Mouse (Mus musculus): ENCODE measurements around the gene Iqub. TPM values are rescaled to one million over a fixed set of nuclear protein-coding genes. Genes with fewer than 3 reads are reported as not detected.

Gene Iqub
- polyA plus RNA-seq, 1 experiment from 2014 or later: 2.0 TPM

DNA sequence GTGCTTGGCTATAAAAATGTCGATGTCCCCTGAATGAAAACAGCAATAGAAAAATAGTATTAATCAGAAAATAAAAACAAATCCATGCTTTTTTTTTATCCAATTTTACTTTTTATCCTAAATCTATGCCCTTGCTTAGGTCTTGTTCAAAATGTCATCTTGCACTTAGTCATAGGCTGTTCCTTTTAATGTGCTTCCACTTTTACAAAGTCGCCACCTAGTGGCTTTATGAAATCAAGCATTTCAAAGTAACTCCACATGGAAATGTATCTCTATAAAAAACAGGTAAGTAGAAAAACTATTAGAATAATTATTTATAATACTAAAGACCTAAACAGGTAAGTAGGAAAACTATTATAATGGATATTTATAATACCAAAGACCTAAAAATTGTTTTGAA is 1.3 kb upstream of the Iqub start:
- ATAC-seq (peak; percentile 60; the same call in 1 of the 2 replicates), DNase-seq (ENCODE audit: low spot score) (peak; percentile 81)
- Histone ChIP-seq H3K4me1 (ENCODE audit: control insufficient read depth, insufficient read depth, low read length) (peaks cover 7% of the 10 kb centered on the region), H3K27ac (ENCODE audit: low read depth, low read length) (no peak overlapping the region), H3K9me3 (replicated peaks; ENCODE audit: control insufficient read depth, low read length) (no peaks in the 10 kb centered on the region), H3K27me3 (replicated peaks; ENCODE audit: control insufficient read depth, insufficient read depth, low read length) (no peaks in the 10 kb centered on the region), H3K4me3 (ENCODE audit: low read depth, low read length) (no peak overlapping the region), H3K4me2 (ENCODE audit: low read length) (no peak overlapping the region), H3K36me3 (ENCODE audit: control insufficient read depth, insufficient read depth, low read length) (peaks cover 28% of the 10 kb centered on the region), H3K9ac (ENCODE audit: low read length) (no peak overlapping the region)
- 46% methylated on average over 2 of the region's 2 CpGs for WGBS

DNA sequence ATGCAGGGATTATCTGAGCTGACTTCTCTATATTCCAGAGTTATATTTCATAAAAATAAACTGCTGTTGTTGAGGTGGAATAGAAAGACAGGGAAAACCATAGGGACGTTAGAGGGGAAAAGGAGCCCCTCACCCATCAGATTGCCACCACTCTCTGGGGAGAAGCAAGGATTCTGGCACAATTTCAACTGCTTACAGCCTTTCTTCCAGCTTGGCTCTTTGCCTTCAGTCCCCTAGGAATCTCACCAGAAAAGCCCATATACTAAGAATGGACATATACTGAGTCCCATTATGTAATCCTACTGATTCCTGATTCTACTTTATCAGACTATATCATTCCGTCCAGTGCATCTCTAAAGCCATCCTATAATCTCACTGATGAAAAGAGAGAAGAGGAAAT is 10.7 kb downstream of the Iqub start:
- no peaks in the 10 kb centered on the region for H3K27me3 ChIP-seq (replicated peaks; ENCODE audit: control insufficient read depth, insufficient read depth, low read length)
- no peaks in the 10 kb centered on the region for H3K9me3 ChIP-seq (replicated peaks; ENCODE audit: control insufficient read depth, low read length)
- no peak for ATAC-seq
- H3K27ac ChIP-seq (ENCODE audit: low read depth, low read length): no peak overlapping the region
- no peak overlapping the region for H3K9ac ChIP-seq (ENCODE audit: low read length)
- DNase-seq (ENCODE audit: low spot score): peak; percentile 50
- H3K4me2 ChIP-seq (ENCODE audit: low read length): no peak overlapping the region
- no peaks in the 10 kb centered on the region for H3K36me3 ChIP-seq (ENCODE audit: control insufficient read depth, insufficient read depth, low read length)
- H3K4me3 ChIP-seq (ENCODE audit: low read depth, low read length): no peak overlapping the region
- WGBS: 55% methylated on average over 2 of the region's 2 CpGs
- H3K4me1 ChIP-seq (ENCODE audit: control insufficient read depth, insufficient read depth, low read length): no peaks in the 10 kb centered on the region

DNA sequence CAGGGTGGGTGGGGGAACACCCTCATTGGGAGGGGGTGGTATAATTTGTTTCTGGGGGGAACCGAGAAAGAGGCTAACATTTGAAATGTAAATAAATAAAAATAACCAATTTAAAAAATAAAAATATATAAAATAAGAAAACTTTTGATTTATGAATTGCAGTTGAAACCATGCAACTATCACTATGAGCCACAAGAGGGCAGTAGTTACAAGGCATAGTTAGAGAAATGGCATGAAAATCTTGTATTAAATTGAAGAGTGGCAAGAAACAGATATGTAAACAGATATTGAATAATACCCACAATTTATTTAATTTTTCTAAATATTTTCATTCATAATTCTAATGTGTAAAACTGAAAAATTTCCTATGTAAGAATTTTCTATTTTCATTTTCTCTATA is 24.5 kb downstream of the Iqub start:
- no peak overlapping the region for H3K4me2 ChIP-seq (ENCODE audit: low read length)
- no peak for ATAC-seq
- H3K36me3 ChIP-seq (ENCODE audit: control insufficient read depth, insufficient read depth, low read length): no peaks in the 10 kb centered on the region
- H3K9me3 ChIP-seq (replicated peaks; ENCODE audit: control insufficient read depth, low read length): no peaks in the 10 kb centered on the region
- peak; percentile 60 for DNase-seq (ENCODE audit: low spot score)
- H3K27ac ChIP-seq (ENCODE audit: low read depth, low read length): no peak overlapping the region
- WGBS: 26% methylated on average over 1 of the region's 1 CpGs
- H3K9ac ChIP-seq (ENCODE audit: low read length): no peak overlapping the region
- H3K4me1 ChIP-seq (ENCODE audit: control insufficient read depth, insufficient read depth, low read length): no peaks in the 10 kb centered on the region
- no peak overlapping the region for H3K4me3 ChIP-seq (ENCODE audit: low read depth, low read length)
- H3K27me3 ChIP-seq (replicated peaks; ENCODE audit: control insufficient read depth, insufficient read depth, low read length): no peaks in the 10 kb centered on the region

DNA sequence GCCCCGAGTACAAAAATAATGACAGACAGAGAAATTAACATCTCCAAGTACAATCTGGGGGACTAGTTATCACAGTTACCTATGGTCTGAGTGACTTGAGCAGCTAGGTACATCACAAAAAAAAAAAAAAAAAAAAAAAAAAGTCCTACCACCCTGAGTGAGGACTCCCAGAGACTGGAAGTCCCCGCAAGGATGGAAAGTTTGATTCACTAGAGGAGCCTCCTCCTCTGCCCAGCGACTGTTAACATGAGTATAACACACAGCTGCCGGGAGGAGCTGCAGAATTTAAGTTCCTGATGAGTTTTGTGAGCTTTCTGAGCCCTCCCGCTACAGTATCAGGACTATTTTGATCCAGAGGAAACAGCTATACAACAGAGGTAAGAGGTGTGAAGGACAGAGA is 28.3 kb downstream of the Iqub start:
- H3K27me3 ChIP-seq (replicated peaks; ENCODE audit: control insufficient read depth, insufficient read depth, low read length): no peaks in the 10 kb centered on the region
- no peaks in the 10 kb centered on the region for H3K36me3 ChIP-seq (ENCODE audit: control insufficient read depth, insufficient read depth, low read length)
- no peaks in the 10 kb centered on the region for H3K4me1 ChIP-seq (ENCODE audit: control insufficient read depth, insufficient read depth, low read length)
- no peak for DNase-seq (ENCODE audit: low spot score)
- H3K9ac ChIP-seq (ENCODE audit: low read length): no peak overlapping the region
- no peak overlapping the region for H3K4me3 ChIP-seq (ENCODE audit: low read depth, low read length)
- no peak overlapping the region for H3K27ac ChIP-seq (ENCODE audit: low read depth, low read length)
- ATAC-seq: no peak
- WGBS: 85% methylated on average over 5 of the region's 5 CpGs
- H3K4me2 ChIP-seq (ENCODE audit: low read length): no peak overlapping the region
- H3K9me3 ChIP-seq (replicated peaks; ENCODE audit: control insufficient read depth, low read length): no peaks in the 10 kb centered on the region

DNA sequence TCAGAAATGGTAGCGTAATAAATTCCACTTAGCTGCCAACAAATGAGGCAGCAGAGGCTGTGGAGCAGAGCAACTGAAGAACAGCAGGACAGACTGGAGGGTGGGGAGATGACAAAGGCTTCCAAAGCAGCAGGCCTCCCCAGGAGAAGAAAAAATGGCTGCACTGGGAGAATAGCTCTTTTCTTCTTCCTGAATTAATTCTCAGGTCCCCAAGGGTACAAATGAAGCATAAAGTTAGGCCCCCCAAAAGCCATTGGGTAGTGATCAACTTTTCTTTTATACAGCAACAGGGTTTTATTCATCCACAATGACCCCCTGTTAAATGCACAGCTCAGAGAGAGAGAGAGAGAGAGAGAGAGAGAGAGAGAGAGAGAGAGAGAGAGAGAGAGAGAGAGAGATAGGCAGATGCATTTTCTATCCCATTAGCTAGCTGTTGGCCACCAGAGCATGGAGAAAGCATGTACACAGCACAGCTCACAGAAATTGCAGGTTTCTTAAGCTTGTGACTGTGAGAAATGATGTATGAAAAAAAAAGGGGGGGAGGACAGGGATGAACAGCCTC is 44.2 kb downstream of the Iqub start:
- DNase-seq (ENCODE audit: low spot score) (peak; percentile 70), ATAC-seq (peak; percentile 80; the same call in 1 of the 2 replicates)

DNA sequence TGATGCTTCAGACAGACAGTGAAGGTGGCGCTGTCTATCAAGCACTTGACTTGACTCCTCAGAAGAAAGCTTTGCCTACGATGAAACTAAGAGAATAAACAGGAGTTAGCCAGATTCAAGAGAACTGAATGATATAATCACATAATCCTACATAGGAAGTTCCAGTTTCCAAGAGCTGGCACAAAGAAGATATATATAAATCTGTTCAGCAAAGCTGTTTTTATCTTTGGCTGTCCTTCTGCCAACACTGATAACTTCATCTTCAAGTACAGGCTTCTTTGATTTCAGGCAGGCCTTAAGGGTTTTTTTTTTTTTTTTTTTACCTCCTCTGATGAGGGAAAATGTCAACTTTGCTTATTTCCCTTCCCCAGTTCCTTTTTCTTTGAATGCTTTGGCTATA is 44.7 kb downstream of the Iqub start:
- ATAC-seq: no peak
- H3K4me3 ChIP-seq (ENCODE audit: low read depth, low read length): no peak overlapping the region
- WGBS: 59% methylated on average over 2 of the region's 2 CpGs
- no peak overlapping the region for H3K4me2 ChIP-seq (ENCODE audit: low read length)
- peak overlapping the region; percentile 27; the same call in 1 of the 2 replicates for H3K27ac ChIP-seq (ENCODE audit: low read depth, low read length)
- H3K36me3 ChIP-seq (ENCODE audit: control insufficient read depth, insufficient read depth, low read length): no peaks in the 10 kb centered on the region
- peak; percentile 59 for DNase-seq (ENCODE audit: low spot score)
- H3K9me3 ChIP-seq (replicated peaks; ENCODE audit: control insufficient read depth, low read length): no peaks in the 10 kb centered on the region
- peaks cover 7% of the 10 kb centered on the region for H3K4me1 ChIP-seq (ENCODE audit: control insufficient read depth, insufficient read depth, low read length)
- H3K9ac ChIP-seq (ENCODE audit: low read length): no peak overlapping the region
- no peaks in the 10 kb centered on the region for H3K27me3 ChIP-seq (replicated peaks; ENCODE audit: control insufficient read depth, insufficient read depth, low read length)

More for the DNA sequence above, 44.2 kb downstream of the Iqub start:
- H3K4me1 ChIP-seq (ENCODE audit: control insufficient read depth, insufficient read depth, low read length): peaks cover 7% of the 10 kb centered on the region
- H3K27me3 ChIP-seq (replicated peaks; ENCODE audit: control insufficient read depth, insufficient read depth, low read length): no peaks in the 10 kb centered on the region
- no peaks in the 10 kb centered on the region for H3K36me3 ChIP-seq (ENCODE audit: control insufficient read depth, insufficient read depth, low read length)
- no peak overlapping the region for H3K9ac ChIP-seq (ENCODE audit: low read length)
- 5% methylated on average over 1 of the region's 1 CpGs for WGBS
- H3K4me2 ChIP-seq (ENCODE audit: low read length): no peak overlapping the region
- H3K4me3 ChIP-seq (ENCODE audit: low read depth, low read length): no peak overlapping the region
- H3K27ac ChIP-seq (ENCODE audit: low read depth, low read length): no peak overlapping the region
- no peaks in the 10 kb centered on the region for H3K9me3 ChIP-seq (replicated peaks; ENCODE audit: control insufficient read depth, low read length)

DNA sequence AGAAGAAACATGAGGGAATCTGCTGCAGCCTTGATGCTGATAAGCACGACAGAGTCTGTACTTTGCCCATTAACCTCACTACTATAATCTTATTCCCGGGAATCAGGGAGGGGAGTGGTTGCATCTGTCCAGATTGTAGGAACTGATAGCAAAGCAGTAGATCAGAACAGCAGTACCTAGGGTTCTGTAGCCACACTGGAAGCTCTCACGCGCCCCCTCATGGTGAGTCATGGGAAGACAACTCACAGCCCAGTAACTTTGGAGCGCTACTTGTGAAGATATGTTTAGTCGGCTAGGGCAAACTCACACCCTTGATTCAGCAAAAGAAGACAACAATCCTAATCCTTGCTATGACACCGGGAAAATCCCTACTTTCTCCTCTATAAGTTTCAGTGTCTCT is 58.8 kb downstream of the Iqub start:
- DNase-seq (ENCODE audit: low spot score) (peak; percentile 28), ATAC-seq (peak; percentile 50; the same call in 1 of the 2 replicates)
- no peaks in the 10 kb centered on the region for H3K4me1 ChIP-seq (ENCODE audit: control insufficient read depth, insufficient read depth, low read length)
- H3K36me3 ChIP-seq (ENCODE audit: control insufficient read depth, insufficient read depth, low read length): no peaks in the 10 kb centered on the region
- no peaks in the 10 kb centered on the region for H3K27me3 ChIP-seq (replicated peaks; ENCODE audit: control insufficient read depth, insufficient read depth, low read length)
- H3K9ac ChIP-seq (ENCODE audit: low read length): no peak overlapping the region
- no peak overlapping the region for H3K4me2 ChIP-seq (ENCODE audit: low read length)
- no peak overlapping the region for H3K4me3 ChIP-seq (ENCODE audit: low read depth, low read length)
- H3K9me3 ChIP-seq (replicated peaks; ENCODE audit: control insufficient read depth, low read length): no peaks in the 10 kb centered on the region
- no peak overlapping the region for H3K27ac ChIP-seq (ENCODE audit: low read depth, low read length)
- WGBS: 53% methylated on average over 7 of the region's 7 CpGs

DNA sequence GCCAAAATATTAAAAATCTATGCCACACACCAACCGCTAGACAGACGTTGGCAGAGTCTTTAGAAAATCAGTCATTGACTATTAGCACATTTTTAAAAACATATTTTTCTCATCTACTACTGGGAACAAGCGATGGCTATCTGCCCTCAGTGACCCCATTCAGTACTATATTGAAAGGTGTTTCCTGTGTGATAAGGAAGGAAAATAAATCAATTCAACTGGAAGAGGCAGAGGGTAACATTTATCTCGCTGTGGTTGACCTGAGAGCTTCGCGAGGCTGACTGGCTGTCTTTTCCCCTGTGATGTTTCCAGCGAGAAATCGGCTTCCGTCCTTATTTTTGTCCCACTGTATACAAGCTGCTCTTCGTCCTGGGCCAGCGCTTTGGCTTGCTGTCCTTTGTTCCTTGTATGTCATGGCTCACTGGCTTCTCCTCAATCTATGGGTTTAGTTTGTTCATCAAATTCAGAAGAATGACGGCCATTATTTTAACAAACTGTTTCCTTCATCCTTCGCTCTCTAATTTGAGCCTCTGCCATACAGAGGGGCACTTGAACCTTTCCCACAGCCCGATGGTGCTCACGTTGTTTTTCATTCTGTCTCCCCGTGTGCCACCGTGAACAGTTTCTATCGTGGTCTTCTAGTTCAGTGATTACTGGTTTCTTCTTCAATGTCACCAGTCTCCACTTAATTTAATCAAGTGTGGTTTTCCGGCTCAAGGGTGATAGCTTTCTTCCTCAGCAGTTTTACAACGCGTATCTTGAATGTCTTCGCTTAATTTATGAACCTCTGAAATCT is 63.6 kb downstream of the Iqub start:
- DNase-seq (ENCODE audit: low spot score): no peak
- H3K9ac ChIP-seq (ENCODE audit: low read length): no peak overlapping the region
- H3K27me3 ChIP-seq (replicated peaks; ENCODE audit: control insufficient read depth, insufficient read depth, low read length): no peaks in the 10 kb centered on the region
- no peaks in the 10 kb centered on the region for H3K36me3 ChIP-seq (ENCODE audit: control insufficient read depth, insufficient read depth, low read length)
- no peak overlapping the region for H3K4me3 ChIP-seq (ENCODE audit: low read depth, low read length)
- ATAC-seq: no peak
- H3K4me1 ChIP-seq (ENCODE audit: control insufficient read depth, insufficient read depth, low read length): no peaks in the 10 kb centered on the region
- no peak overlapping the region for H3K27ac ChIP-seq (ENCODE audit: low read depth, low read length)
- no peak overlapping the region for H3K4me2 ChIP-seq (ENCODE audit: low read length)
- 88% methylated on average over 22 of the region's 22 CpGs for WGBS
- no peaks in the 10 kb centered on the region for H3K9me3 ChIP-seq (replicated peaks; ENCODE audit: control insufficient read depth, low read length)

DNA sequence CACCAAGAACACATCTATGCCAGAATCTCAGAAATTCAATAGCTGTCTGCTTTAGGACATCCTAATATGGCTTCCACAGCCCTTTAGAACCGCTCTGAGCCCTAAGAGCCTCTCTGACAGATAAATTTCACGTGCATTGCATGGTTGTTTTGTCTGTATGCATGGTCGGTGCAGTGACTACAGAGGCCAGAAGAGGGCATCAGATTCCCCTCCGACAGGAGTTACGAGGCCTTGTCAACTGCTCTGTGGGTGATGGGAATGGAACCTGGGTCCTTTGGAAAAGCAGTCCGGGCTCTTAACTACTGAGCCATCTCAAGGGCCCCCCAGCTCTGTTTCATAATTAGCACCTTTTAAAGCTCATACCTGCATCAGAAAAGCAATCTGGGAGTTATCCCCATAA is 64.6 kb downstream of the Iqub start:
- H3K4me1 ChIP-seq (ENCODE audit: control insufficient read depth, insufficient read depth, low read length): no peaks in the 10 kb centered on the region
- no peak for ATAC-seq

More for the DNA sequence above, 64.6 kb downstream of the Iqub start:
- Histone ChIP-seq H3K27ac (ENCODE audit: low read depth, low read length) (no peak overlapping the region), H3K9me3 (replicated peaks; ENCODE audit: control insufficient read depth, low read length) (no peaks in the 10 kb centered on the region), H3K4me2 (ENCODE audit: low read length) (no peak overlapping the region), H3K4me3 (ENCODE audit: low read depth, low read length) (no peak overlapping the region), H3K36me3 (ENCODE audit: control insufficient read depth, insufficient read depth, low read length) (no peaks in the 10 kb centered on the region), H3K9ac (ENCODE audit: low read length) (no peak overlapping the region), H3K27me3 (replicated peaks; ENCODE audit: control insufficient read depth, insufficient read depth, low read length) (no peaks in the 10 kb centered on the region)
- WGBS: 93% methylated on average over 6 of the region's 6 CpGs
- no peak for DNase-seq (ENCODE audit: low spot score)

All from forebrain, embryonic 14.5 days (tissue).